Mouse (Mus musculus): ENCODE data around the gene Pip5kl1. TPM values are rescaled to one million over a fixed set of nuclear protein-coding genes. Genes with fewer than 3 reads are reported as not detected.

Gene Pip5kl1
- total and polyA plus RNA-seq, 2 experiments = not detected

GRCm38 (mm10) chr2:32610610-32611229 lies 36.1 kb downstream of the Pip5kl1 start:
- H3K4me3 ChIP-seq (ENCODE audit: insufficient read depth, low read depth, low read length) = peak overlapping the region; percentile 21
- no peaks in the 10 kb centered on the region for H3K27me3 ChIP-seq (ENCODE audit: control insufficient read depth, insufficient read depth, low read length)
- H3K9ac ChIP-seq (ENCODE audit: low read depth, low read length) = peak overlapping the region; percentile 48
- 0 out of 2 replicates have a peak, but pooled peaks have one; percentile 15 for TF ChIP-seq POLR2A (IDR thresholded peaks at IDR 0.05; ENCODE audit: extremely low read depth, insufficient read depth, low read length)
- no peak for TF ChIP-seq CTCF (IDR thresholded peaks at IDR 0.05; ENCODE audit: low read depth, low read length)
- 13% methylated on average over 23 of the region's 23 CpGs for WGBS
- H3K36me3 ChIP-seq (ENCODE audit: control insufficient read depth, insufficient read depth, low read length) = peaks cover 5% of the 10 kb centered on the region; the same call in 1 of the 2 replicates
- DNase-seq (ENCODE audit: extremely low read depth, low read depth, low spot score) = peak; percentile 49
- no peaks in the 10 kb centered on the region; the same call in 1 of the 2 replicates for H3K79me2 ChIP-seq (ENCODE audit: control insufficient read depth, insufficient read depth, low read length)
- peak overlapping the region; percentile 57 for H3K27ac ChIP-seq (replicated peaks; ENCODE audit: insufficient read depth, low read depth, low read length)
- peaks cover 16% of the 10 kb centered on the region for H3K4me1 ChIP-seq (ENCODE audit: control insufficient read depth, insufficient read depth, low read length)

GRCm38 (mm10) chr2:32612274-32612673 lies 37.7 kb downstream of the Pip5kl1 start:
- no peaks in the 10 kb centered on the region; the same call in 1 of the 2 replicates for H3K79me2 ChIP-seq (ENCODE audit: control insufficient read depth, insufficient read depth, low read length)
- peaks cover 15% of the 10 kb centered on the region; the same call in 1 of the 2 replicates for H3K36me3 ChIP-seq (ENCODE audit: control insufficient read depth, insufficient read depth, low read length)
- H3K27me3 ChIP-seq (ENCODE audit: control insufficient read depth, insufficient read depth, low read length) = no peaks in the 10 kb centered on the region
- H3K9ac ChIP-seq (ENCODE audit: low read depth, low read length) = no peak overlapping the region
- TF ChIP-seq CTCF (IDR thresholded peaks at IDR 0.05; ENCODE audit: low read depth, low read length) = no peak
- no peak for TF ChIP-seq POLR2A (IDR thresholded peaks at IDR 0.05; ENCODE audit: extremely low read depth, insufficient read depth, low read length)
- peaks cover 16% of the 10 kb centered on the region for H3K4me1 ChIP-seq (ENCODE audit: control insufficient read depth, insufficient read depth, low read length)
- no peak overlapping the region for H3K4me3 ChIP-seq (ENCODE audit: insufficient read depth, low read depth, low read length)
- no peak for DNase-seq (ENCODE audit: extremely low read depth, low read depth, low spot score)
- no peak overlapping the region for H3K27ac ChIP-seq (replicated peaks; ENCODE audit: insufficient read depth, low read depth, low read length)
- 86% methylated on average over 26 of the region's 26 CpGs for WGBS

- DNase-seq (ENCODE audit: extremely low read depth, low read depth, low spot score) = no peak
- 97% methylated on average over 1 of the region's 1 CpGs for WGBS
- 0 out of 2 replicates have a peak, but pooled peaks cover 3% of the 10 kb centered on the region for H3K4me1 ChIP-seq (ENCODE audit: control insufficient read depth, insufficient read depth, low read length)
- H3K27me3 ChIP-seq (ENCODE audit: control insufficient read depth, insufficient read depth, low read length) = no peaks in the 10 kb centered on the region
- H3K36me3 ChIP-seq (ENCODE audit: control insufficient read depth, insufficient read depth, low read length) = peaks cover 18% of the 10 kb centered on the region; the same call in 1 of the 2 replicates
- H3K27ac ChIP-seq (replicated peaks; ENCODE audit: insufficient read depth, low read depth, low read length) = no peak overlapping the region
- TF ChIP-seq POLR2A (IDR thresholded peaks at IDR 0.05; ENCODE audit: extremely low read depth, insufficient read depth, low read length) (no peak), CTCF (IDR thresholded peaks at IDR 0.05; ENCODE audit: low read depth, low read length) (no peak)
- H3K79me2 ChIP-seq (ENCODE audit: control insufficient read depth, insufficient read depth, low read length) = no peaks in the 10 kb centered on the region
- no peak overlapping the region for H3K9ac ChIP-seq (ENCODE audit: low read depth, low read length)
- H3K4me3 ChIP-seq (ENCODE audit: insufficient read depth, low read depth, low read length) = no peak overlapping the region
Measured at GRCm38 (mm10) chr2:32617109-32617508, 42.5 kb downstream of the Pip5kl1 start.

GRCm38 (mm10) chr2:32617601-32618000 lies 43.0 kb downstream of the Pip5kl1 start:
- H3K36me3 ChIP-seq (ENCODE audit: control insufficient read depth, insufficient read depth, low read length) = peaks cover 18% of the 10 kb centered on the region; the same call in 1 of the 2 replicates
- H3K27ac ChIP-seq (replicated peaks; ENCODE audit: insufficient read depth, low read depth, low read length) = no peak overlapping the region
- no peaks in the 10 kb centered on the region for H3K27me3 ChIP-seq (ENCODE audit: control insufficient read depth, insufficient read depth, low read length)
- H3K9ac ChIP-seq (ENCODE audit: low read depth, low read length) = no peak overlapping the region
- H3K79me2 ChIP-seq (ENCODE audit: control insufficient read depth, insufficient read depth, low read length) = no peaks in the 10 kb centered on the region
- TF ChIP-seq CTCF (IDR thresholded peaks at IDR 0.05; ENCODE audit: low read depth, low read length) (peak; percentile 58), POLR2A (IDR thresholded peaks at IDR 0.05; ENCODE audit: extremely low read depth, insufficient read depth, low read length) (no peak)
- no peak for DNase-seq (ENCODE audit: extremely low read depth, low read depth, low spot score)
- WGBS = 98% methylated on average over 4 of the region's 4 CpGs
- 0 out of 2 replicates have a peak, but pooled peaks cover 3% of the 10 kb centered on the region for H3K4me1 ChIP-seq (ENCODE audit: control insufficient read depth, insufficient read depth, low read length)
- no peak overlapping the region for H3K4me3 ChIP-seq (ENCODE audit: insufficient read depth, low read depth, low read length)

GRCm38 (mm10) chr2:32618051-32618450 lies 43.5 kb downstream of the Pip5kl1 start:
- DNase-seq (ENCODE audit: extremely low read depth, low read depth, low spot score) = no peak
- TF ChIP-seq CTCF (IDR thresholded peaks at IDR 0.05; ENCODE audit: low read depth, low read length) (no peak), POLR2A (IDR thresholded peaks at IDR 0.05; ENCODE audit: extremely low read depth, insufficient read depth, low read length) (no peak)
- 94% methylated on average over 9 of the region's 9 CpGs for WGBS

More at GRCm38 (mm10) chr2:32618051-32618450, 43.5 kb downstream of the Pip5kl1 start:
- Histone ChIP-seq H3K4me1 (ENCODE audit: control insufficient read depth, insufficient read depth, low read length) (0 out of 2 replicates have a peak, but pooled peaks cover 3% of the 10 kb centered on the region), H3K36me3 (ENCODE audit: control insufficient read depth, insufficient read depth, low read length) (peaks cover 18% of the 10 kb centered on the region; the same call in 1 of the 2 replicates), H3K27me3 (ENCODE audit: control insufficient read depth, insufficient read depth, low read length) (no peaks in the 10 kb centered on the region), H3K4me3 (ENCODE audit: insufficient read depth, low read depth, low read length) (no peak overlapping the region), H3K27ac (replicated peaks; ENCODE audit: insufficient read depth, low read depth, low read length) (no peak overlapping the region), H3K9ac (ENCODE audit: low read depth, low read length) (no peak overlapping the region), H3K79me2 (ENCODE audit: control insufficient read depth, insufficient read depth, low read length) (no peaks in the 10 kb centered on the region)
